Mouse (Mus musculus): ENCODE data around the gene Zfp184.

DNA sequence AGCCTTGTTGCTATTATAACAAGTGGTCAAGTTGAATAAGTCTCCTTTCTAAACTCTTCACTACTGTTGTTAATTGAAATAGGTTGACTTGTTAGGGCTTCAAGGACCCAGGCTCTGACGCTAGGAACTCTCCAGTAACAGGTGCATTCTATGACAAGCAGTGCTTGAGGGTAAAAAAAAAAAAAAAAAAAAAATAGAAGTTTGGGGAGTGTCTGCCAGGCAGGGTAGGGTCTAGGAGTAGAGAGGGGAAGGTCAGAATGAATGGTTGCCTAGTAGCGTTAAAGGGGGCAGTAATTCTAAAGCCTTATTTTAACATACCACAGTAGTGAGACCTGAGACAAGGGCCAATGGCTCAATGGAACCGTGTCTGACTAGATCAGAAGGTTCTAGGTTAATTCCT lies 53.5 kb downstream of the Zfp184 start:
- no peak for TF ChIP-seq POLR2A (IDR thresholded peaks at IDR 0.05; ENCODE audit: borderline replicate concordance, extremely low read depth, insufficient read depth, insufficient read length, poor library complexity, severe bottlenecking)
- no peak for TF ChIP-seq CTCF (IDR thresholded peaks at IDR 0.05; ENCODE audit: borderline replicate concordance, extremely low read depth, insufficient read depth, insufficient read length)
